Mouse (Mus musculus) brain, embryonic 14.5 days (tissue): ENCODE measurements around the gene P3h1.
"Not testable (repeated sequence)": the region's sequence is repeated elsewhere in the genome, so short reads cannot be mapped to it uniquely, and the experiment has no call there.

Experiments
- CTCF ChIP-seq: fragments of 200-500 bp; IDR thresholded peaks from 2 replicates; pipeline ENCODE4 v1.5.1; 2012; ENCODE audit warnings: inconsistent platforms, mild to moderate bottlenecking, moderate library complexity, borderline replicate concordance; ENCODE audit not compliant: insufficient read depth, insufficient read length; ENCODE audit errors: extremely low read depth
- POLR2A ChIP-seq: fragments of 200-500 bp; IDR thresholded peaks from 2 replicates; pipeline ENCODE4 v1.6.1; 2012; ENCODE audit warnings: mild to moderate bottlenecking, inconsistent platforms, borderline replicate concordance; ENCODE audit not compliant: poor library complexity, insufficient read depth, insufficient read length, severe bottlenecking; ENCODE audit errors: extremely low read depth

DNA sequence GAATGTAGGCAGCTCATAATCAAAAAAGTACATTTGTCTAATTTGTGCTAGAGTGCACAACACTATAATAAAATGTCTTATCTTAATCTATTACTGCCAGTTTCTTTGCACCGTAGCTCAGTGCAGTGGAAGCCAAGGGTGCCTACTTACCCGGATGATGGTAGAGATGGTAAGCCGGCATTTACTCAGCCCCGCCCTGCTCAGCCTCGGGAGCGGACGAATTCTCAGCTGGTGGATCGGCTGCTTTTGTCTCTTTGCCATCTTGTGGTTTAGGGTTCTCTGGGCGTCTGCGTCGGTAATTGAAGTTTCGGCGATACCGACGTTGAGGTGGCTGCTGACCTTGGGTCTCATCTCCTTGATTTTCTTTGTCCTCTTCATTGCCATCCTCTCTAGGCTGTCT lies 46.1 kb downstream of the P3h1 start:
- not testable (repeated sequence) for TF ChIP-seq POLR2A, CTCF
